Mouse (Mus musculus) ES-Bruce4 (cell line): ENCODE measurements around the gene Tktl1.

Source experiments
- CTCF ChIP-seq: IDR thresholded peaks from one replicate; pipeline ENCODE4 v1.8.1; 2011; ENCODE audit warnings: low read depth, low read length
- POLR2A ChIP-seq: IDR thresholded peaks from one replicate; pipeline ENCODE4 v1.8.1; 2011; ENCODE audit warnings: low read length; ENCODE audit not compliant: insufficient read depth

DNA sequence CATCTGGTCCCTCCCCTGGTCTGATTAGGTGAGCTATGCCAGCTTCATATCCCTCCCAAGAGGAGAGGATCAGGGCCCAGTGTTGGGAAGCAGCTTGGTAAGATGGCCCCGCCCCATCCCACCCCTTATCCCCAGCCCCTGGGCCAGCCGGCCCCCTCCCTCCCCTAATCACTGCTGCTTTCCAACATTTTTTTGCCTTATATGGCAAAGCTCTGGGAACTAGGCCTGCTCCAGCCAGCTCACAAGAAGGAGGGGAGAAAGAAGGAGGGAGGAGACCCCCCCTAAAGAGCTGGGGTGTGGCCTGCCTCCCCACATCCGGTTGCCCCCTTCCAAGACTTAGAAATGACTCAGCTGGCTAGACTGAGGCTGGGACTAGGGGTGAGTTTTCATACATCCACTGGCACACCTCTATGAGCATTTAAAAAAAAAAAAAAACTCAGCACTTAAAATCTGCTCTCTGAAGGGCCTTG is 67.6 kb downstream of the Tktl1 start:
- TF ChIP-seq POLR2A (no peak), CTCF (no peak)
